13 mouse cellular contexts compared by ENCODE assay signal in genomic region chr7:128050739-128051138, GRCm38 (mm10). TPM values are rescaled to one million over a fixed set of nuclear protein-coding genes. Genes with fewer than 3 reads are reported as not detected.
DNase-seq lines count a peak whose midpoint lies in the region; TF ChIP-seq lines count a peak whose summit lies in the region.
"Had no signal": no experiment of that assay in that cellular context is flagged by ENCODE, and none has a peak within 500 bp of the region (broad histone marks: within the 10 kb centered on the region; RNA-seq: fewer than 3 reads in every experiment).

No protein-coding gene starts in this region.

- H3K27me3 ChIP-seq in megakaryocyte, embryonic 14.5 days (replicated peaks) = peaks cover 2% of the 10 kb centered on the region
- no peaks in the 10 kb centered on the region for H3K27me3 ChIP-seq in forebrain, embryonic 10.5 days (ENCODE audit: poor library complexity, severe bottlenecking)
- H3K27me3 ChIP-seq: kidney, embryonic 15.5 days had no signal

- intact Hi-C loops in gastrocnemius, postnatal 14 days (cut with DNase I; ENCODE audit: low total_unique reads) = no loop called here

- no peaks in the 10 kb centered on the region for H3K36me3 ChIP-seq in megakaryocyte, embryonic 14.5 days (replicated peaks; ENCODE audit: low read length)
- H3K36me3 ChIP-seq in forebrain, embryonic 10.5 days (replicated peaks) = no peaks in the 10 kb centered on the region
- H3K36me3 ChIP-seq: kidney, embryonic 15.5 days had no signal

- H3K4me3 ChIP-seq in bone marrow macrophage, adult 2 months (ENCODE audit: insufficient read depth, low read length) = no peak overlapping the region
- H3K4me3 ChIP-seq in megakaryocyte, embryonic 14.5 days (replicated peaks) = peak overlapping the region; percentile 80
- no peak overlapping the region for H3K4me3 ChIP-seq in forebrain, embryonic 10.5 days
- H3K4me3 ChIP-seq: kidney, embryonic 15.5 days had no signal

- TF ChIP-seq CTCF in bone marrow macrophage, adult 2 months (IDR thresholded peaks at IDR 0.05; ENCODE audit: low read depth, low read length) = no peak

- peaks cover 63% of the 10 kb centered on the region for H3K4me1 ChIP-seq in bone marrow macrophage, adult 2 months (ENCODE audit: control insufficient read depth, insufficient read depth, low read length)
- H3K4me1 ChIP-seq in megakaryocyte, embryonic 14.5 days = peaks cover 42% of the 10 kb centered on the region
- H3K4me1 ChIP-seq in forebrain, embryonic 10.5 days = no peaks in the 10 kb centered on the region
- H3K4me1 ChIP-seq: kidney, embryonic 15.5 days had no signal

- H3K27ac ChIP-seq in bone marrow macrophage, adult 2 months (ENCODE audit: insufficient read depth, low read depth, low read length) = peak overlapping the region; percentile 89
- H3K27ac ChIP-seq in forebrain, embryonic 10.5 days = no peak overlapping the region
- H3K27ac ChIP-seq: kidney, embryonic 15.5 days had no signal

- peak; percentile 22 for DNase-seq in gastrocnemius, postnatal 25 days
- no peak for DNase-seq in gastrocnemius, postnatal 14 days
- peak; percentile 67 for DNase-seq in 3T3-L1 (ENCODE audit: low read depth, low spot score)
- DNase-seq in adrenal gland, postnatal 10 days = no peak
- no peak for DNase-seq in forebrain, embryonic 10.5 days (ENCODE audit: extremely low spot score, low spot score)
- no peak for DNase-seq in urinary bladder, adult 18-20 months (ENCODE audit: low spot score in 2 of 2)
- DNase-seq: cerebellum, adult 9-11 months had no signal

- TF ChIP-seq POLR2A in bone marrow macrophage, adult 2 months (IDR thresholded peaks at IDR 0.05; ENCODE audit: borderline replicate concordance, low read depth, low read length) = no peak

- H3K9me3 ChIP-seq in megakaryocyte, embryonic 14.5 days = no peaks in the 10 kb centered on the region
- no peaks in the 10 kb centered on the region for H3K9me3 ChIP-seq in forebrain, embryonic 10.5 days
- H3K9me3 ChIP-seq: kidney, embryonic 15.5 days had no signal

- WGBS in forebrain, embryonic 10.5 days = 68% methylated on average over 4 of the region's 4 CpGs

RNA-seq across cellular contexts. Expression of gene Itgam, which starts 11.7 kb away (rescaled TPM):
- 1 to 10 TPM; 1.1 to 2.6 TPM for total RNA-seq in gastrocnemius, postnatal 25 days (2021)
- 1 to 10 TPM; 1.7 to 1.8 TPM for total RNA-seq in gastrocnemius, postnatal 14 days (2021)
- 515 and 564 TPM in 2 replicates for polyA plus RNA-seq in bone marrow macrophage, adult 2 months (2012; ENCODE audit: insufficient read depth, insufficient read length, missing spikeins)
- 0.69 and 6.0 TPM in 2 replicates for polyA plus RNA-seq in megakaryocyte, embryonic 14.5 days (2012; ENCODE audit: insufficient read depth, low replicate concordance)
- total RNA-seq in adrenal gland, postnatal 10 days (2021) = 1 to 10 TPM; 5.4 to 5.9 TPM
- polyA plus RNA-seq in forebrain, embryonic 10.5 days (2016; fragmentation: Nextera tagmentation; extraction: Ambion mirVana) = 0.33 and 0.40 TPM in 2 replicates

RNA-seq across cellular contexts. Expression of gene Gm49368, which starts 11.7 kb away (rescaled TPM):
- not detected for total RNA-seq in gastrocnemius, postnatal 25 days (2021)
- not detected for total RNA-seq in gastrocnemius, postnatal 14 days (2021)
- 1.7 and 11.3 TPM in 2 replicates for polyA plus RNA-seq in bone marrow macrophage, adult 2 months (2012; ENCODE audit: insufficient read depth, insufficient read length, missing spikeins)
- polyA plus RNA-seq in megakaryocyte, embryonic 14.5 days (2012; ENCODE audit: insufficient read depth, low replicate concordance) = not detected in 2 replicates
- under 1 TPM in 1 of 2 experiments, not detected in 1; 0.09 TPM for total RNA-seq in adrenal gland, postnatal 10 days (2021)
- not detected in 2 replicates for polyA plus RNA-seq in forebrain, embryonic 10.5 days (2016; fragmentation: Nextera tagmentation; extraction: Ambion mirVana)
- total RNA-seq: gastrocnemius, adult 8-10 months; heart, postnatal 25 days; left cerebral cortex, postnatal 25 days had no signal
- polyA plus RNA-seq: kidney, embryonic 15.5 days had no signal

RNA-seq across cellular contexts. Expression of gene Trim72, which starts 47.0 kb away (rescaled TPM):
- 100 to 1,000 TPM; 235 to 294 TPM for total RNA-seq in gastrocnemius, postnatal 25 days (2021)
- 100 to 1,000 TPM; 246 TPM for total RNA-seq in gastrocnemius, postnatal 14 days (2021)
- polyA plus RNA-seq in bone marrow macrophage, adult 2 months (2012; ENCODE audit: insufficient read depth, insufficient read length, missing spikeins) = not detected in 2 replicates
- polyA plus RNA-seq in megakaryocyte, embryonic 14.5 days (2012; ENCODE audit: insufficient read depth, low replicate concordance) = 0.50 TPM in 1 of 2 replicates, not detected in the other
- total RNA-seq in adrenal gland, postnatal 10 days (2021) = 10 to 100 TPM in 1 of 2 experiments, 1 to 10 TPM in 1; 5.2 to 24.5 TPM
- polyA plus RNA-seq in forebrain, embryonic 10.5 days (2016; fragmentation: Nextera tagmentation; extraction: Ambion mirVana) = not detected in 2 replicates

RNA-seq across cellular contexts. Expression of gene Pycard, which starts 57.1 kb away (rescaled TPM):
- total RNA-seq in gastrocnemius, postnatal 25 days (2021) = under 1 TPM; 0.72 to 0.82 TPM
- 1 to 10 TPM; 1.8 to 1.9 TPM for total RNA-seq in gastrocnemius, postnatal 14 days (2021)
- polyA plus RNA-seq in bone marrow macrophage, adult 2 months (2012; ENCODE audit: insufficient read depth, insufficient read length, missing spikeins) = 126 and 140 TPM in 2 replicates
- polyA plus RNA-seq in megakaryocyte, embryonic 14.5 days (2012; ENCODE audit: insufficient read depth, low replicate concordance) = 1.1 and 17.0 TPM in 2 replicates
- total RNA-seq in adrenal gland, postnatal 10 days (2021) = 1 to 10 TPM; 5.6 to 8.0 TPM
- polyA plus RNA-seq in forebrain, embryonic 10.5 days (2016; fragmentation: Nextera tagmentation; extraction: Ambion mirVana) = 6.3 and 6.6 TPM in 2 replicates

Comparison
In these comparisons a context has a peak if more than half of its experiments do, and no peak if none do; other contexts are left out.
1. DNase-seq: peak in gastrocnemius, postnatal 25 days (single experiment) and 3T3-L1 (single experiment); none in gastrocnemius, postnatal 14 days (single experiment), adrenal gland, postnatal 10 days (single experiment), forebrain, embryonic 10.5 days (single experiment) and urinary bladder, adult 18-20 months (0 of 2).
2. RNA of gene Trim72, which starts 47.0 kb away (total RNA-seq): 235 to 294 TPM in gastrocnemius, postnatal 25 days and 246 TPM in gastrocnemius, postnatal 14 days; 5.2 to 24.5 TPM in adrenal gland, postnatal 10 days; every median in the first group is over 4 times any median in the second.